Mouse (Mus musculus) embryo, embryonic 10.5 days (tissue): Measurements from ENCODE around the gene Mttp.

Source experiments
- DNase-seq: peaks from one replicate; pipeline ENCODE4 v3.0.0-alpha.2; 2015; ENCODE audit warnings: low spot score

The Mttp gene

DNA sequence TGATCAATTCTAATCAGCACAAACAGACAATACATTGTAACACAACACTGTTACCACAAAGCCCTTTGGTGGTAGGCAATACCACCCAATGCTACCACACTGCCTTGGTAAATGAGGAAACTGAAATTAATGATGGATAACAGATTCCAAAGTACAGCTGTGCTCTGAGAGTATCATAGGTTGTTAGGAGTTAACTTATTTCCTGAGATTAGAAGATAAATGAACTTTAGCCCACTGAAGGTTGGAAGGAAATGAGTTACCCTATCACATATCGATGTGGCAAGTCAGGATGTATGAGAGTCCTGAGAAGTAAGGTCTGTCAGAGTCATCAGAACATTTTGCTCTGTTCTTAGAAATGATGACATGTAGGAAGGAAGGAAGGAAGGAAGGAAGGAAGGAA is 10.2 kb downstream of the Mttp start:
- DNase-seq, result no peak

DNA sequence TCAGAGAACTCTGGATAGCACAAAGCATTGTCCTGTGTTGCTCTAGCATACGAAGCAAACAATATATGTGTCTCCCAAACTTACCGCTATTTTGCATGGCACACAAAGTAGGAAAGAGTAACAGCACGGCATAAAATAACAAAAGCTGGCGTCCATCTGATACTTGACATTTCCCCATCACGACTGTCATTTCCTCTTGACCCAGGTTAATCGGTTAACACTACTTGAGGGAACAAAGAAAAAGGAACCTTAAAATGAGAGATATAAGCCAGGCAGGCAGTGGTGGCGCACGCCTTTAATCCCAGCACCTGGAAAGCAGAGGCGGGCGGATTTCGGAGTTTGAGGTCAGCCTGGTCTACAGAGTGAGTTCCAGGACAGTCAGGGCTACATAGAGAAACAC is 10.9 kb downstream of the Mttp start:
- no peak for DNase-seq

DNA sequence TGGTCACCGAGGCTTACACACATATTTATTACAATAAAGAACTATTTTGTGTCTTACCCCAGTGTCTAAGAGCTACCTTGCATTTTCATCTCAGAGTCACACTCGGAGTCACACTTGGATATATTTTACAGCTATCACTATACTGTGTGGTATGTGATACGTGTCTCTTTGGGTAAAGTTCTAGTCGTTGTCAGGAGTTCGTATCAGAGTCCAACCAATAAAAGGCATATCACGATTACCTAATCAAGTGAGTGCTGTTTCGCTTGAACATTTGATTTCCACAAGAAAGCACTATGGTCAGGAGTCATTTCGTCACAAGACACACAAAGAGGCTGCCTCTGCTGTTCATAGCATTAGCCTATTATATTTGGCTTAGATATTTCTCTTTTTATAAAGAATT is 11.3 kb downstream of the Mttp start:
- no peak for DNase-seq

DNA sequence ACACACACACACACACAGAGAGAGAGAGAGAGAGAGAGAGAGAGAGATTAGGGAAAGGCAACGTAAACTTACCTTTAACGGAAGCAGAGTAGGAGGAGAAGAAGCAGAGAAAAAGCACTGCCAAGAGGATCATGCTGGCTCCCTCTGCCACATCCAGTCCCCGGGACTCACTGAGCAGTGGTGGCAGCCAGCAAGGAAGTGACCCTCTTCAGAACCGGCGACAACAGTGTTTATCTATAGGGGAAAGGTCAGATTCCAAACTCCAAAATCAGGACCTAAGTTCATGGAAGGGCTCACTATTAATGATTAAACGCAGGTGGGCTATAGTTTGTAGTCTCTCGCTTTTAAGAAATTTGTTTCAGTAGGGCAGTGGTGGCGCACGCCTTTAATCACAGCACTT is 13.6 kb downstream of the Mttp start:
- no peak for DNase-seq

DNA sequence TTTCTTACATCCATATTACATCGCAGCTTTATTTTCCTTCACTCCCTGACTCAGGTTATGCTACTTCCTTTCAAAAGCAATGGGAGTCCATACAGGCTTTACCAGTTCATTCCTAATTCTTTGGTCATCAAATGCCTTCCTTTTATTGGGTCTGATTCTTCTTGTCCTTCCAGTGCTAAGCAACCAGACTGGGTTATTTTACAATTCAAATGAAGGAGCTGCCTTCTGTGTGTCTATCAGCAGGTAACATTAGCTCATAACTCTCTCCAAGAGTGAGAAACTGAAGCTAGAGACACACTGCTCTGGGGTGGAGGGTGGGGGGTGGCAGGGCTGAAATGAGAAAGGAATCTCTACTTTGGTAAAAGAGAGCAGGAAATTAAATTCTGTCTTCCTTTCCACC is 14.1 kb downstream of the Mttp start:
- no peak for DNase-seq

DNA sequence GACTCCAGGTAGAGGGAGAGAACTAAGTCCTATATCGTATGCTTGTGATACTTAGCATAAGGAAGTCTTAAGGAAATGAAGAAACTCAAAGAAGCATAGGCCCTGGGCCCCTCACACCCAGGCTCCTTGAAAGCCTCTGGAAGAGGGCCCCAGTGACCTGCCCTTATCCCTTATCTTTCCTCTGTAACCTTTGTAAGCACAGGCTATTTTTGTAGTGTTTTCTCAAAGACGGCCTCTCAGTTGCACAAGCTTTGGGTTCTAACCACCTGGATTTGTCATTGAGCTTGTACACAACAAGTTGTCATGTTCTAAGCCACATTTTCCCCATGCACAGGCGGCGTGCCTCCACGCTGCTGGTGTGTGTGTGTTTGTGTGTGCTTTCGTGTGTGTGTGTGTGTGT is 15.7 kb downstream of the Mttp start:
- no peak for DNase-seq

DNA sequence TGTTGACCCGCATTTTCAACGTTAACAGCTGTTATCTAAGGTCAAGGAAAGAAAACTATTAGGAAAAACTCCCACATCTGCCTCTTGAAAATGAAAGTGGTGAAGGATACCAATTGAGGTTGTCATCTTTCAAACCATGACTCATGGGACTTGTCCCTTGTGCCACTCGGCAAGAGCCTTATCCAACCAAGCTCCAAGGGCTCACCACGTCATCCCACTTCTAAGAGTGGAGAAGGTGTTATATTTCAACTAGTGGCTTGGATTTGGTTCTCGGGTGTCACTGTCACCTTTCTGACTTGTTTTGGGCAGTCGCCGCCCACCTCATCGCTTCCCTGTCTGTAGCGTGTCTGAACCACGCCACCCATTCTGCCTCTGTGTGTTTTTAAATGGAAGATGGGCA is 20.9 kb downstream of the Mttp start:
- no peak for DNase-seq

DNA sequence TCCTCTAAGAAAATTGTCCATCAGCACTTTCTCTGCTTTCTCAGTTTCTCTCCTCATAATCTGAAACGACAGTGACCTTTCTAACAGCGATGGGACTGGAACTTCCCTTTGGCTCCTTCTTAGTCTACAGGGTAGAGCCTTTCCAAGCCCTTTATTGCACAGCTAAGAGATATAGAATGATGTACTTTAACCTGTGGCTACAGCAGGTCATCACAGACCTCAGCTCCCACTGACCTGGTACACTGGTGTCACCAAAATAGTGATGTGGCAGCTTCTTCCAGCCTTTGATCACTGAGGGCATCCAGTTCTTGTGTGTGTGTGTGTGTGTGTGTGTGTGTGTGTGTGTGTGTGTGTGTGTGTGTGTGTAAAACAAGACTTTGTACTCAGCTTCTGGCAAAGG is 23.3 kb downstream of the Mttp start:
- DNase-seq, result no peak

DNA sequence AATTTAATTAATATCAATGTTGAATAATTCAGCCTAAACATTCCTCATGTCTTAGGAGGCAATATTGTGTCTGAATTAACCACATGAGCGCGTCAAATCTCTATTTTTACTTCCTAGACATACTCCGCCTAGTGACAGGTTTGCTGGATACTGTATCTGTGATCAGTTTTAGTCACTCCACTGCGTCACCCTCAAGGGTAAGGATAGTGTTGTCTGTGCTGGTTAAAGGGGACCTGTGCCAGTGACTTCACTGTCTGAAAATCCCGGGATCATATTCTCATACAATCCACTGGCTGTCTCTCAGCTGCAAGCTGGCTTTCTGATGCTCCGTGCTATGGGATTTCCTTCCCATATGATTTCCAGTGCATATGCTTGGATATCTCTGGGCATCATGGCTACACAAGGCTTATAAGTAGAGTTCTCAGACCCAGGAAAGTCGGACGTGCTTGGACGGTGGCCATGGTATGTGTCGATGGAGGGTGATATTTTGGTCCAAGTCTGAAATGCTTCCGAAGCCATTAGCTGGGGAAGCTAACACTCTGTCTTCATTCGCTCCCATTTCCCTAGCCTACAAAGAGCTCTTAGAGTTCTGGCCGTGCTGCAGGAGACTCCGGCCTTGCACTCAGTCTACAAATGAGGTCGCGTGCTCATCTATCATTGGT is 25.2 kb downstream of the Mttp start:
- no peak for DNase-seq

DNA sequence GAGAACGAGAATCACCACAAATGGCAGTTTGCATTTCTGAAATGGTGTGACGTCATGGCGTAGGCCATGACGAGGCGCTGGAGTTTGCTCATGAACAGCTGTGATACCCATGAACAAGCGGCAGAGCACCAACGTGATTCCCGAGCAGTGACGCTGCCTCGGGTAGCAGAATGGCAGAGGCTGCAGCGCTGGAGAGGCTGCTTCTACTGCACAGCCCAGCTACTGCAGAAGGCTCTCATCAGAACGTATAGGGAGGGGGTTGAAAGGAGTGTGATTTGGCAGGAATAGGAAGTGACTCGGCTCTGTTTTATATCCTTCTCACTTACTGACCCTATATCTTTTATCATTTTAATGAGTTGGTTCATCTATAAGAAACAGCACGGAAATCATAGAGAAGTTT is 25.9 kb downstream of the Mttp start:
- DNase-seq, result no peak

DNA sequence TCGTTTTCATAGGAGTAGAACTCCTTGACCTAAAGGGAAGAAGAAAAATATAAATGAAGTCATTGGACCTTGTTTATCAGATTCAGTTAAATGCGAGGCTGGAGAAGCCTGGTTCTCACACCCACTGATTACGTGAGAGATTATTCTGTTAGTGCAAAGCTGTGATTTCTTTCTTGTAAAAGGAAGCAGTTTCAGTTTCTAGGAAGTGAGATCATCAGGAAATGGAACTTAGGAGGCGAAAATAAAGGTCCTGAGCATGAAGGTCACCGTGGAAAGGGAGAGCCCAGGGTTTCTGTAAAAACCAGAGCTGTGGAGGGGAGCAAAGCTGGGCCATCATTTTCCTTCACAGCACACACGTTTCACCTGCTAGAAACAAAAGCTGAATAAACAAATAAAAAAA is 26.4 kb downstream of the Mttp start:
- DNase-seq, result no peak

DNA sequence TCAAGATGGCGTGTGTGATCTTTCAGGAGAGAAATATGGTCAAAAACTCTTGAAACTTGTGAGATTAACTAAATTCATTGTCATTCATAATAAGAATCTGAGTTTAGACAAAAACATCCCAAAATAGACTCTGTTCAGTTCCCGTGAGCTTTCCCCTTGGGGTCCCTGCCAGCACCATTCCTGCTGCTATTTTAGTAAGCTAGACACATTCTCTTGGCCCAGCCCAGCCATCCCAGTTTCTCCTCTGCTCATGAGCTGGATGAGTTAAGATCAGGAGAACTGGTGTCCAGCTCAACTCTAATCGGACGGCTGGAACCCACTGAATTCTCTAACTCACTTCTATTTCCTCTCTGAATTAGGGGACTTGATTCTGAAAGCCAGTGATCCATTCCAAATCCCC is 27.9 kb downstream of the Mttp start:
- DNase-seq, result no peak

DNA sequence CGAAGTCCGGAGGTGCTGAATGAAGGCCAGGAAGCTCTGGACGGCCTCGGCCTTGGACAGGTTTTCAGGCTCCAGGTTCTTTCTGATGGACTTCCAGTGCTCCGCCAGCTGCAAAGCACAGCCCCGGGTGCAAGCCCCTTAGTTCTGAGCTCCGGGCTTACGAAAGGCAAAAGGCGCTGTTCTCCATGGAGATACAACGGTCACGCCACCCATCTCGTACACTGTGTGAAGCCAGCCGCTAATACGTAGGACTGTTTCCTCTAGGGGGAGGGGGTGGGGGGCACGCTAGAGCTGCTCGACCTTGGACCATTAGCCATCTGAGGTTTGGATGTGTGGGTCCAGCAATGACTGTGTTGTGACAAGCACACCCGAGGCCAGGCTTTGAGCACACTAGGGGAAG is 30.7 kb downstream of the Mttp start:
- no peak for DNase-seq

DNA sequence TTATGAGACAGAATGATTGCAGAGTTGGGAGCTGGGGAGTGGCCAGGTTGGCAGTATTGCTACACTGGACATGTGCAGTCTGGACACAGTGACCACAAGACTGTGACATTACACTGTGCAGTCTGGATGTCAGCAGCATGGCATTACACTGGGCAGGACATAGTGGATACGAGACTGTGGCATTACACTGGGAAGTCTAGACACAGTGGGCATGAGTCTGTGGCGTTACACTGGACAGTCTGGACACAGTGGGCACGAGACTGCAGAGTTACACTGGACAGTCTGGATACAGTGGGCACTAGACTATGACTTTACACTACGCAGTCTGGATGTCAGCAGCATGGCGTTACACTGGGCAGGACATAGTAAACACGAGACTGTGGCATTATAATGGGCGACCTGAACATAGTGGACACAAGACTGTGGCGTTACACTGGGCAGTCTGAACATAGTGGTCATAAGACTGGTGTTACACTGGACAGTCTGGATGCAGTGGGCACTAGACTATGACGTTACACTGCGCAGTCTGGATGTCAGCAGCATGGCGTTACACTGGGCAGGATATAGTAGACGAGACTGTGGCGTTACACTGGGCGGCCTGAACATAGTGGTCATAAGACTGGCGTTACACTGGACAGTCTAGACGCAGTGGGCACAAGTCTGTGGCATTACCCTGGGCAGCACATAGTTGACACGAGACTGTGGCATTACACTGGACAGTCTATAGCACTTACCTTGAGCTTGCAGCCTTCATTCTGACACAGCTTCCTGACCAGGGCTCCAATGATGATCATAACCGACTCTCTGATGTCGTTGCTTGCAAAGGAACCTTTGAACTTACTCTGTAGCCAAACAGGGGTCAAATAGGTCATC is 33.6 kb downstream of the Mttp start:
- no peak for DNase-seq

DNA sequence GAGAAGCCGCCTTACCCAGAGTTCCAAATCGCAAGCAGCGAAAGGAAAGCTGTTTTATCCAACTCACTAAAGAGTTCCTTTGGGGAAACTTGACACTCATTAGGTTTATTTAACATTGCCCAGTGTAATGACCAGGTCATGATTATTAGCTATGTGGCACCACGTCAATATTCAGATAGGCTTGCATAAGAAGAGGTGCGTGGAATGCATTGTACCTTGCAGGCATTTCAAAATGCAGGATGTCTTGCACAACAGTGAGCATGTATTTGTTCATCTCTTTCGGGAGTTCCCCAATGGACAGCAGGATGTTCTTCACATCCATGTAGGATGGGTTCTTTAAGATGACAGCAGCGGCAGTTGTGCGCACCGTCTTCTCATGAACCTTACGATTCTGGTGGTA is 37.9 kb downstream of the Mttp start:
- DNase-seq, result no peak

DNA sequence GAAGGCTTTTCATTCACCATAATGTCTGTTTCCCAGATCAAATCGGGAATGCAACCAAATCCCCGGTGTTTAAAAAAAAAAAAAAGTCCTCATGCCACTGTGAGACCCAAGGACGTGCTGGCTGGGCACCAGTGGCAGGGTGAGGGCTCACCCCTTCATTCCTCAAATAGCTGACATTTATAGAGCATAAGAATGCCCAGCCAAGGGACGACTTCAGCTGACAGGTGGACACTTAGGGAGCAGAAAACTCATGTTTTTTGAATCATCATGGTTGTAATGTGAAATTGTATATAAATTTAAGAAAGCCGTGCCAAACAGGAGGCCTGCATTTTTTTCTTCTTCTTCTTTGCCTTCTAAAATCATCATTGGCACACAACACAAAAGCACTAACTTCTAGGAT is 39.7 kb downstream of the Mttp start:
- no peak for DNase-seq

DNA sequence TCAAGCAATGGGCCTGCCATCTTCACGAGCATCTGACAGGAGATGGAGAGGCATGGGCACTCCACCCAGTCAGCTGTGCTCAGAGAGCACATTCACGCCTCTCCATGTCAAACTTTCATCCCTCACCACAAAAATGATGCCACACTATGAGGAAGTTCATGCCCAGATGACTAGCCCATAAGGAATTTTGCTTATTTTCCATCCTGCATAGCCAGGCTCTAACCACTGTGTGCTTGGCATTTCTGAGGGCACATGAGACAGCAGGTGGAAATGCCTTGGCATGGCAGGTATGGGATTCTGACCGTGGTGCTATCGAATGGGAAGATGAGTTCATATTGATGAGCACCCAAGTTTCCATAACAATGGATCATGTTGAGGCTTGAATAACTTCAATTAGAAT is 41.1 kb downstream of the Mttp start:
- DNase-seq, result no peak

DNA sequence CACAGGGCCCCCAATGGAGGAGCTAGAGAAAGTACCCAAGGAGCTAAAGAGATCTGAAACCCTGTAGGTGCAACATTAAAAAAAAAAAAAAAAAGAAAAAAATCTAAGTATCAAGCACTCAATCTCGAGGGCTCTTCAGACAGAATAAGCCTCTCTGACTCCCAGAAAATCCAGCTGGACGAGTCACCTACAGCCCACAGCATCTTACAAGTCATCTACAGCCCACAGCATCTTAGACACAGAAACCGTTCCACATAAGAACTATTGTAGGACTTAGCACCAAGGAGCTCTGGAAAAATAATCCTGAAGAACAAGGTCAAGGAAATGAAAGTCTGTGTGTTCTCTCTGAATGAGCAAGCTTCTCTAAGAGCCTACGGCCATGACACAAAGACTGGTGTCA is 42.8 kb downstream of the Mttp start:
- no peak for DNase-seq

DNA sequence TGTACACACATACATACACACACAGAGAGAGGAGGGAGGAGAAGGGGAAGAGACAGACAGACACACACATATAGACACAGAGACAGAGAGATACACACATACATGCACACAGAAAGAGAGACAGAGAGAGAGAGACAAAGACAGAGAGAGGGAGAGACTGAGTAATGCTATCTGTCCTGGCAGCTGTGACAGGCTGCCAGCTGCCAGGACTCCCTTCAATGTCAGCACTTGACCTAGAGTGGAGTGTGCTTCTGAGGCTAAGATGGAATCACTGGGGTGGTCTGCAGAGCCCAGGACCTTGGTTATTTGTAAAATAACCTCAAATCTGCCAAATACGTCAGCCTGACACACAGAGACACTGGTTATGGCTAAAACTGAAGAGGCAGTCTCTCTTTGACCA is 47.0 kb downstream of the Mttp start:
- no peak for DNase-seq

DNA sequence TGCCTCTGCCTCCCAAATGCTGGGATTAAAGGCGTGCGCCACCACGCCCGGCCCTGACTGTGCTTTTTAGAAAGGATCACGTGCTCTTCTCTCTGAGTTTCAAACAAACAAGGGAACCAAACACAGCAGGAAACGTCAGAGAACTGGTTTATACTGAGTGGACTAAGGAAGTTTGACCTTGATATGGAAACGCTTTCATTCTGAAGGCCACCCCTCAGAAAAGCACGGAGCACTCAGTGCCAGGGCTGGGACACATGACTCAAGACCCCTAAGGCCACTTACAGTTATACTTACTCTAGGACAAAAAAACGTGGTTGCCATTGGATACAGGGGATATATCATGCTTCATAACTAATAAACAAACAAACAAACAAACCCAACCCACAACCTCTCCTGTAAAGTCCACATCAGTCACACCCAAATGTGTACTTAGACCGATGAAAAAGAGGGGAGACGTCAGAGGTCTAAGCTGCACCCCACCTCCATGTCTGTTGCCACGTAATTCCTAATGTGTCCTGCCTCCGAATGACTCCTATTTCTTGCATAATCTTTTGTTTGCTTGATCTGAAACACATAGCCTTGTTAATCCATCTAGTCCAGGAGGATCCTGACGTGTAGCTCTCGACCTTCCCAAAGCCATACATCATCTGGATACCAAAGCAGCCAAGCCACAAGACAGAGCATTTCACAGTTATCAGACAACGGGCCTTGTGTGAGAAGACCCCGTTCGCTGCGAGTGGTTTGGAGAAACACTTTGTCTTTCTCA is 48.3 kb downstream of the Mttp start:
- no peak for DNase-seq

DNA sequence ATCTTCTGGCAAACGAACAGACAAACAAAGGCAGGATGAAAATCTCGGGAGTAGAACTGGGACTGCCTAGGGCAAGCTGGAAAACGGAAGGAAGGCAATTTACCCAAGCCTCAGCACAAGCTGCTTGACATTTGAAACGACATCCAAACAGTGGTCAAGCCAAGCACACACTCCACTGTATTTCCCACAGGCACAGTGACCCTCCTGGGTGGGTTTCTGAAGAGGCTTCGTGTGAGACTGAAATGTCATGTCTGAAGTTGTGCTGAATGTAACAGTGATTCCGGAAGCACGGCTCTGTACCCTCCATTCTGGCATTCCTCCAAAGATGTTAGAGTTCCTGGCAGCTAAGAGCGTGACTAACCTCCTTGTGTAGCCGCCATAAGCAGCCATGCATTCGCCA is 49.0 kb downstream of the Mttp start:
- no peak for DNase-seq

DNA sequence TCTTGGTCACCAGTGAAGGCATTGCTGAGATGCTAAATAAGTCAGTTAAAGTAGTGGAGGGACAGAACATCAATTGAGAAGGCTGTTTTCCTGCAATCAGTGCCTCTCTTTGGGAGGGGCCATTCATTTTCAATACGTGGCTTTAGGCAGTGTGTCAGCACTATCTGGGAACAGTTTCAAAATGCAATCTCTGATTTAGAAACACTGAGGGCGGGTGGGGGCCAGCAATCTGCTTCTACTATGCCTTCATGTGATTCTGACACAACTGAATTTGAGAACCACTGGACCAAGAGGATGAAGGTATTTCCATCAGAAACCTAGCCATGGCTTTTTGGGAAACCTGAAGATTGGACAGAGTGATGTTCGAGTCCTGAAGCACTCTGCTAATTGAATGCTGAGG is 49.5 kb downstream of the Mttp start:
- DNase-seq, result no peak

DNA sequence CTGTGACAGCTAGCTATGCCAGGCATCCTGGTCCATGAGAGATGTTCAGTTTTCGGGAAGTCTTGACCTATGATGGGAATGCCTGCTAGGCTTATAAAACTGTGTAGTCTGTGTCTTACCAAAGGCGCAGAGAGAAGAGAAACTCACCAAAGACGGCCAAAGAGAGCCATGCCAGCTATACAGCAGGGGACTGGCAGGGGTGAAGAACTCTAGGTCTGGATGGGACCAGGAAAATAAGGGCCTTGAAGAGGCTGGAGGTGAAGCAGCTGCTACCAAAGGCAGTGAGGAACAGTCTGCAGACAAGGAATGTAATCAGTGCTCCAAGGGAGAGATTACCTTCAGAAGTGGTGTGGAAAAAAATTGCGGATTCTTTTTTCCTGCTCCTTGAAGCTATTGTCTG is 60.9 kb downstream of the Mttp start:
- no peak for DNase-seq
